Mouse (Mus musculus) mesoderm, embryonic 11.5 days (tissue): ENCODE results near the gene Vstm5.
"Not testable (repeated sequence)": the region's sequence is repeated elsewhere in the genome, so short reads cannot be mapped to it uniquely, and the experiment has no call there.

Experiments used
- DNase-seq: peaks from one replicate; pipeline ENCODE4 v3.0.0-alpha.2; 2012; ENCODE audit warnings: low read depth, low spot score

Vstm5 gene

DNA sequence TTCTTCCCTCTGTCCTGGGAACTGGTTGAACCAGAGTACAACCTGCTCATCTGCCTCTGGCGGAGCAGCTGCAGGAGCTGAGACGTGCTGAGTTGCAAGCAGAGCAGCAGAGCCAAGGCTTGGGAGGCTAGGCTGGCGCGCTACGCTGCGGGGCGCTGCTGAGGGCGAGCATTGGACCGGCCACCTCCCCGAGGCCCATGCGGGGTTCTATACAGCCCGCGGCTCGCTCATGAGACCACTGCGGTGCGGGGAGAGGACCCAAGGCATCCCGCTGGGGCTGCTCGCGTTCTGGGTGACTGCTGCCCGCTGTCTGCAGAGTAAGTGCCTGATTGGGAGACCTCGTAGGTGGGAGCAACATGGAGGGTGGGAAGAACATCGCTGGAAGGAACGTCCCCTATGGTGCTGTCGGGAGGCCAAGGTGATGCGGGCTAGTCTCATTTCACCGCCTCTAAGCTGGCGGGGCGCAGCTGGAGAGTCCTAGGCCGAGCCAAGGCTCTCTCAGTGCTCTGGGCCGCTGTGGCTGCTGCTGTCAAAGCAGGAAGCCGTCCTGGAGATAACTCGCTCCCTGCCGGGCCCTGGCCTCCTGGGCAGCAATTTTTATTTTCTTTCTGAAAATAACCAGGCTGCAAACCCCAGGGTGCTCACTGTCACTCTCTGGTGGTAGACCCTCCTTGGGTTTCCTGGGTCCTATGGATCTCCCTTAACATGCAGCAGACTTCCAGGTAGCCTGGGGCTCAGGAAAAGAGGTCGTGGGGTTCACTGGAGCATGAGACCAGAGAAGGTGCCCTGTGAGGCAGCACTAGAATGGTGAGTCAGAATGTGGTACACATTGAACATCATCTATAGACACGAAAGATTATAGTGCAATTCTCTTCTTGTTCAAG is at the start of gene Vstm5:
Vstm5 (plus strand) TSS at position 4 of the 884 bp plus-strand sequence.
- peak; percentile 47 for DNase-seq

DNA sequence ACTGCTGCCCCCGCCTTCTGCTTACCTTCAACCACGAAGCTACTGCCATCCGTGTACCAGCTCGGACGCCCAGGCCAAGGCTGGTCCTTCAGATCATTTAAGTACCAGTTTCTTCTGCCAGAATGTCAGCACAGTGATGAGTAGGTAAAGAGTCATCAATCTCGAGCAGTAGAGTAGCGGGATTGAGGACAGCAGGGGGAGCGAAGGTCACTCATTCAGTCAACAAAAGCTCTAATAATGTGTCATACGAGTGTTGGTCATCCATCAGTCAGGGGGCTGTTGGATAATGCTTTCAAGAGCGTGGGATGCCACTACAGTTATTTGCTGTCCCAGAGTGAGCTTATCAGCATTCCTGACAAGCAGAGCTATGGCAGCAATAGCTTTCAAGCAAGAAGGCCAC is 44.0 kb upstream of the Vstm5 start:
- DNase-seq: not testable (repeated sequence)

DNA sequence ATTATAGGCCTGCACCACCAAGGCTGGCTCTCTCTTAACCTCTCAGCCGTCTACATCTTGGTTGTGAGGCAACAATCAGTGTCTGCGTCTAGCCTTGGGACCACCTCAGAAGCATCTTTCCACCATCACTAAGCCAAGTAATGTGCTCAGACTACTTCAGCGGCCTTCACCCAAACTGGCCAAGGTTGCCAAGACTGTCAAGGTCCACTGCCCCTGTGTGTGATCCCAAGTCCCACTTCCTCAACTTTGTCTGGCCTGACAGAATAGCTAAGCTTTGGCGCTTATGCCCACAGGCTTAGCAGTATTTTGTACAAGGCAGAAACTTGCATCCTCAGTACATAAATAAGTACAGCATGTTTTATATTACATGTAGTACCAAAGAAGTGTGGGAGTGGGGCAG is 32.2 kb upstream of the Vstm5 start:
- DNase-seq: no peak

DNA sequence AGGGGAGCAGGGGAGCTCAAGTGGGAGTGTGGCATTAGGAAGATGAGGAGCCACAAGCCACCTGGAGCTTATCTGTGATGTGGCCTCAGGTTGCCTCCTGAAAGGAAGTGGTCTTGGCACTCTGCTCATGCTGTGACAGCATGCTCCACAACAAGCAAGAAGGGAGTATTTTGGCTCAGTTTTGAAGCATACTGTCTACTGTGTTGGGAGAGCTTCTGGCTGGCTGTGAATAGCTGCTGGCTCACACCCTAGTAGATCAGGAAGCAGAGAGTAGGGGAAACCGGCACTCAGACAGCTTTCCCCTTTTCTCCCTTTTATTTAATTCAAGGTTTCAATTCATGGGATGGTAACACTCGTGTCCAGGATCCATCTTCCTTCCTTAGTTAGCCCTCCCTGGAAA is 29.5 kb upstream of the Vstm5 start:
- no peak for DNase-seq

DNA sequence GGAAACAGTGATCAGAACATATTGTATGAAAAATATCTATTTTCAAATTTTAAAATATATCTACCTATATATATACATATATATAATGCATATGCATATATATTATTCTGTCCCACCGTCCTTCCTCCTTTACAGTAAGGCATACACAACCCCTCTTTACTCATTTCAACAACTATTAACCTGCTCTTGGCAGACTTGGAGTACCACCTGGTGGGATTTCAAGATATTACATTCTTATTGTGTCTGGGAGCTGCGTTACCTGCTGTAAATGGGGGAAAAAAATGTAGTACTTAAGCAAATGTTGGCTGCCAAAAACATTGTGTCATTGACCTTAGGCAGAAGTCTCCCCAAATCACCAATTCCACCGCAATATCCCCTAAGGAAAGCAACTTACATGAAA is 27.0 kb upstream of the Vstm5 start:
- peak; percentile 28 for DNase-seq

DNA sequence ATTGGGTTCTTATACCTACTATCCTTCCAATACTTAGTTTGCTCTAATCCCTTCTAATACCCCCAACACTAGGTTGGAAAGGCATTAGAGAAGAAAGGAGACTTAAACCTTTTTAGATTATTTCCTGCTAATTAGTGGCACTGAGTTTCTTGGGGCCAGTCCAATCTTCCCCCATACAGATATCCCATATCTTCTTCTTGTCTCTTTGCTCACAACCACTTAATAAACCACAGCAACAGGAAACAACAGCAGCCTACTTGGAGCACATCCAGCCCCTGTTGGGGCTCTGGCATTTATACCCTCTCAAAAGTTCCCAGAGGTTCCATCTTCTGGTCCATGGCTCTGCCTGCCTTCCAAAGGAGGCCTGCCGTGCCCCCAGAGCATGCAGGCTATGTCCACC is 25.1 kb upstream of the Vstm5 start:
- no peak for DNase-seq

DNA sequence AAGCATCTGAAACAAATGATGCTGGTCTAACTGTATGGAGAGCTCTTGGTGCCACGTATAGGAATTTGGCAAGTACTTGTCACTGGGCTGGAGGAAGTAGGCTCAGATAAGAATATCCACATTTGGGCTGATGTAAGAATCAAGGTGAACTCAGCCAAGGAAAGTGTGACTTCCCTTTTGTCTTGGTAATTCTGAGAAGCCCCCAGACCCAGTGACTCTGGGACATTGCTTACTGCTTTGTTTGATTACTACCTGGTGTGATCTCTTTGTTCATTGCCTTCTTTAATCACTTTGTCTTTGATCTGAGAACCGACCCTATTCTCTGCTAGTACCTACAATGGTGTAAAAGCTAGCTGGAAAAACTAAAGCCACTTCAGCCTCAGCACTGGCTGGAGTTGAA is 13.9 kb upstream of the Vstm5 start:
- no peak for DNase-seq

DNA sequence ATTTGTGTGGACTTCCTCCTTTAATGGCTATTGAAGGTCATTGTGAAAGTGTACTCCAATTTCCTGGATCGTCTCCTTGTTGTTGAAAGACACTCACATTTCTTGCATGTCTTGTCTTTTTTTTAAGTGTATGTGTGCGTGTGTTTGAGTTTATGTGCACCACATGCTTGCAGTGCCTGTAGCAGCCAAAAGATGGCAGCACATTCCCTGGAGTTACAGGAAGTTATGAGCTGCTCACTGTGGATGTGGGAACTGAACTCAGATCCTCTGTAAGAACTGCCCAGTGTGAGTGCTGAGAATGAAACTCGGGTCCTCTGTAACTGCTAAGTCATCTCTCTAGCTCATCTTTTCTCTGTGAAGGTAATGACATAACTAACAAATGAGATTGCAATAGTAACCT is 6.4 kb upstream of the Vstm5 start:
- no peak for DNase-seq

DNA sequence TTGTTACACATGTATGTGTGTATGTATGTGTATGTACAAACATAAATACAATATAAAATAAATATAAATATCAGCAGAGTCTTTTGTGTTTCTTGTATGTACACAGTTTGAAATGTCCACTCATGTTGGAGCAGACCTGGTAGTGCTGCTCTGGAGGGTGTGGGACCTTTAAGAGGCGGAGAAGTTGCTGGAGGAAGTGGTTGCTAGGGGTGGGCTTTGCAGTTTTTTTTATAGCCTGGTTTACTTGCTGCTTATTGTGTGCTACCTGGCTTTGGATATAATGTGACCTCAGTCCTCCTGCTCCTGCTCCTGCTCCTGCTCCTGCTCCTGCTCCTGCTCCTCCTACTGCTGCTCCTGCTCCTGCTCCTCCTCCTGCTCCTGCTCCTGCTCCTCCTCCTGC is 5.2 kb upstream of the Vstm5 start:
- DNase-seq: no peak

DNA sequence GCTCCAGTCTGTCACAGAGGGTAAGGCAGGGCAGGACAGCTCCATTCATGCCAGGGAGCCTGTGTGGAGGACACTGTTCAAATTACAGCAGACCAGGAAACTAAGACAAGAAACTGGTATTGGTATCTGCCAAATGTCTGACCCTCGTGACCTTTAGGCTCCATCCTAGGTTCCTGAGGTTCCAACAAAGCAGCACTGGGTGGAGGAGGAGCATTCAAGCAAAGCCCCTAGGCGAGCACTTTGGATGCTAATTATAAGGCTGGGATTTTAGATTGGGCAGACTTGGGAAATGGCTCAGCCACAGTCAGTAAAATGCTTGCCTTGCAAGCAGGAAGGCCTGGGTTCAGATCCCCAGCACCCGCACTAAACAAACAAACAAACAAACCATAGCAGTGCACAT is 2.9 kb upstream of the Vstm5 start:
- no peak for DNase-seq

DNA sequence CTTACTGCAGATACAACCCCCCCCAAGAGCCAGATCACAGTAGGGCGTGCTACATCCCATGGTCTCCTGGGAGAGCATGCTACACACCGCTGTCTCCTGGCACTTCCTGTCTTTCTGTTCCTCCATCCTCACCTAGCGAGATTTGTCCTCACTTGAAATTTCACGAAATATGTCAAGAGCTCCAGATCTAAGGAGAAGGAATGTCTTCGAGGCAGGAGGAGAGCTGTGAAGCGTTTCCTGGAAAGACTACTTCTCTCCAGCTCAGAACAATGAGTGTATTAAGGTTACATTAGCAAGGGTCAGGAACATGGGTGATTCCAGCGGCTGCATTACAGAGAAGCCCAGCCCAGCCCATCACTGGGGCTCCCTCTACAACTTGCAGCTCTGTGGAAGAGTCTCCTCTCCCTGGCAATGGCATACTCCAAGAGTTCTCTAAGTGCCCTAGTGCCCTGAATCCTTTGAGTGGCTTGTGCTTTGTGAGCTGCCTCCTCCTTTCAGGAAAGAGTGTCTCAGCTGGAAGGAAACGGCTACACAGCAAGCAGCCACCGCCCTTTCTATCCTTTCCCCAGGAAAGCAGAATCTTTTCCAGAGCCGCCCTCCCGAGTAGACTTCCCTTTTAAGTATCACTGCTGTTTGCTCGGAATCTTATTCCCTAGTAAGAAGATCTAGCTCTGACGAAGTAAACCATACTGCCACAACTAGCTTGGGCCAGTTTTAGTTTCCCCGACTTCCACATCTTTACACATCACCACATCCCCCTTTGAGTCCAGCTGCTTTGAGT is 1.1 kb upstream of the Vstm5 start:
- DNase-seq: no peak

DNA sequence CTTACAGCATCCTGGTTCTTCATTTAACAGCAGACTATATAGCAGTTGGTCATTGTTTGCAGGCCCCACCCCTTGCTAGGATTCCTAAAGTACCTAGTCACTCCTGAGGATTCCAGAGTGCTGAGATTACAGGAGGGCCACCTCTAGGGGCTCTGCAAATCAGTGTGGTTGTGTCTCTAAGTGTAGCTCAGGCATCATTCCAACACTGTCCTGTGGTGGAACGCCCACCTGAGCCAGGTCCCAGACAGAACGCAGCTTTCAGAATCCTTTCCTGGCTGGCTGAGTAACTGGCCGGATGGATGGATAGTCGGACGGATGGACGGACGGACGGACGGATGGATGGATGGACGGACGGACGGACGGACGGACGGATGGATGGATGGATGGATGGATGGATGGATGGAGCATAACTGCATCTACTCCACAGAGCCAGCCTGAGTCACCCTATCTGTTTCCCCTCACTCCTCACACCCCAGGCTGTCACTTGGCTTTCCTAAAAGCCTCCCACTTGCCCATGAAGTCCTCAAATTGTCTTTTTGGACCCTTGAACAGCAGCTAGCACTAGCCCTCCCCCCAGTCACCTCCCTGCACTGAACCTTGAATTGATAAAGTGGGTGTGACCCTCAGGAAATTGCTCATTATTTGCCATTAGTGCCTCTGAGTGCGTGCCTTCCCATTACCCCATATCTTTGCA is 401 bp upstream of the Vstm5 start:
- DNase-seq: no peak

DNA sequence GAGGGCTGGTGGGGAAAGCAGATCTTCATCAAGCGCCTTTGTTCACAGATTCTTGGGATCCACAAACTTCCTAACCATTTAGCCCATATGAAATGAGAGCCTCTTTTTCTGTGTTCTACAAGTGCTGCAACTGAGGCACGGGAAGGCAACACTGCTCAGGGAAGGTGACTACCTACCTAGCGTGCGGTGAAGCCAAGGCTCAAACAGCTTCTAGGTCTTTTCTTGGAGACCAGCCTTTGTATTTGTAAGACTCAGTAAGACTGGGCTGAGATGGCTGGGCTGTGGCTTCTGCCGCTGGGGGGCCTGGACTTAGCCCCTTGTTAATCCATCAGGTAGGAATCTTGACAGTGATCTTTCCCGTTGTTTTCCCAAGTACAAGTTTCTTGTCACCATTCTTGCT is 1.2 kb downstream of the Vstm5 start:
- no peak for DNase-seq

DNA sequence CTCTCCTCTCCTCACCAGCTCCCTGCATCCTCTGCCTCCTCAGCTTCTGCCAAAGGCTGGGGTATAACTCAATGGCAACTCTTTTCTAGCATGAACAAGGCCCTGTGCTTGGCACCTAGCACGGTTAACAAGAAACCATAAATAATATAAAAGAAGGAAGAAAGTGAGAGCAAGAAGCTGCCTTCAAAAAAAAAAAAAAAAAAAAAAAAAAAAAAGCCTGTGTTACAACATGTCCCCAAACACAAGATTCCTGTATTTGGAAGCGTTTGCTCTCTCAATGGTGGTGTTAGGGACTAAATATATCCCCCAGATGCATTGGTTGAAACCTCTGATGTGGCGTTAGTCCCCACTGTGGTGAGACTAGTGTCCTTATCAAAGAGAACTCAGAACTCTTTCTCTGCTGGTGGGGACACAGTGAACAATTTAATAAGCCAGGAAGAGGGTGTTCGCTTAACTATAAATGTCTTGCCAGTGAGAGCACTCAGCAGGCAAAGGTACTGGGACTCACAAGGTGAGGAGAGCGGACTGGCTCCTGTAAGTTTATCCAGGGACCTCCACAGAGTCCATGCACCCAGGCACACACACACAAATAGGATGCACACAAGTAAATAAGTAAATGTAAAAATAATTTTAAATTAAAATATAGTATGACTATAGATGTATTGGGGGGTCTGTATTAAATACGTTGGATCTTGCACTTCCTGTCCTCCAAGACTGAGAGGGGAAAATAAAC is 2.2 kb downstream of the Vstm5 start:
- no peak for DNase-seq

DNA sequence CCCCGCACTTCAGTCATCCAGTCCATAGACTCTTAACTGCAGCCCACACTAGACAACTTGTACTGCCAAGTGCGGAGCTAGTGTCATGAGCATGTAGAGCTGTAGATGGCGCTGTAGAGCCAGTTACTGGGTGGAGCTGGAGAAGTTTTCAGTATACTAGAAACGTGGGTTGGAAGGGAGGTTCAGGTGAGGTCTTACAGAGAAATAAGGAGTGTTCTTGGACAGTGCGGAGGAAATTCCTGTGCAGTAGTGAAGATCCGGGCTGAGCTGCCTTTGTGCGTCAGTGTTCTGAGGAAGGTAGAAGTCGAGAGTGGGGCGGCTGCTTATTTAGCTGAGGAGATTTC is 2.7 kb downstream of the Vstm5 start:
- DNase-seq: peak; percentile 71

DNA sequence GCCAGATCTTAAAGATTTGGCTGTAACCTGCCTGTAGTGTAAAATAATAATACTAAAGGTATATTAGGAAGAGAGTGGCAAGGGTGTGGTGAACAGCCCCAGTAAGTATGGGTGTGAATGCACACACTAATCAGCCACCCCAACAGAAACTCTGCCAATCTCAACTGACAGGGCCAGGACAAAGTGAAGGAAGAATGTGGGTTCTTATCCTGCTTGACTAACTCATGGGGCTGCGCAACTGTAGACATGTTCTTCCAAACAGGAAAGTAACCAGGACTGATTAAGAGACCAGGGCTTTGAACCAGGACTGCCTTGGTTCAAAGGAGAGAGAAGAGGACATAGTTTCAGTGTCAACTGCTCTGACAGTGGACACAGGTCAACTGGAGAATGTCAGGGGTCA is 3.3 kb downstream of the Vstm5 start:
- no peak for DNase-seq

DNA sequence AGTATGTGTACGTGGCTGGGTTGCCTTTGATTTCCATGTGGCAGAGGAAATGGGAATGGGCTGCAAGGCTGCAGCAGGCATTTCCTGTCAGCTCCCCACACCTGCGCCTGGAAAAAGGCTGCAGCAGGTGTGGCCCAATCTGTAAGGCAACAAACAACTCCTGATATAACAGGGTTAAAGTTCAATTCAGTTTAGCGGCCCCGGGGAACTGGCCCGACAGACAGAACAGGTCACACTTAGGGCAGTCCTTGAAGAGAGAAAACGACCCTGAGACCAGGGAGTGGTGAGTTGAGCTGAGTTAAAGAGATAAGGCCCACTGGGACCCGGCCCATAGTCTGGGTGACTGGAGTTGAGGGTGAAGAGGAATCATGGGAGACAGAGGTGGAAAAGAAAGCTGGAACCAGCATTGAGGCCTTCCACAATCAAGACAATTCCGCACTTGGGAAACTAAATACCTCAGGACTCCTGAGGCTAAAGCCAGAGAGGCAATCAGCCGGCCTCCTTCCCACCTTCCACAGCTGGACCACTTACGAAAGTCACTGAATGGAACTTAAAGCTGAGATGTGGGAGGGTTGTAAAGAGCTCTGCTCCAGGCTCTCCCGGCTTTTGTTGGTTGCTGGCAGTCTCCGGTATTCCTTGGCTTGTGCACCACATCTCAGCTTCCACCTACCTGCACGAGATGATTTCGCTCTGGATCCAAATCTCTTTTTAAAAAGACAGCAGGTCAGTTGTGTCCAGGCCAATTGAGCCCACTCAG is 6.7 kb downstream of the Vstm5 start:
- DNase-seq: no peak

DNA sequence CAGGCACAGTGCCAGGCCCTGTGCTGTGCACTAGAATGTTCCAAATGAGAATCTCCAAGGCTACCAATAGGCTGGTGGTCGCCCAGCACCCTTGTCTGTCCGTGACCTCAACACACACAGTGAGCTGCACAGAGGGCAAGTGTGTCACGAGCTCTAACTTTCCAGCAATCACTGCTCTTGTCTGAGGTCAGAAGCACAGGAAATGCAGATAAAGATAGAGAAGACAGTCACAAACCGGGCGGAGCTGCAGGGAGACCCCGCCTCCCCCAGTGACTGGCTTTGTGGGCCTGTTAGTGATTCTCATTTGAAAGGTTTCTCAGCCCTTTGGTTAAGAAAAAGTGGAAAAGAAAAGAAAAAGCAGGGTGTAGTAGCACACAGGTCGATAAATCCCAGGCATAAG is 11.5 kb downstream of the Vstm5 start:
- DNase-seq: no peak

DNA sequence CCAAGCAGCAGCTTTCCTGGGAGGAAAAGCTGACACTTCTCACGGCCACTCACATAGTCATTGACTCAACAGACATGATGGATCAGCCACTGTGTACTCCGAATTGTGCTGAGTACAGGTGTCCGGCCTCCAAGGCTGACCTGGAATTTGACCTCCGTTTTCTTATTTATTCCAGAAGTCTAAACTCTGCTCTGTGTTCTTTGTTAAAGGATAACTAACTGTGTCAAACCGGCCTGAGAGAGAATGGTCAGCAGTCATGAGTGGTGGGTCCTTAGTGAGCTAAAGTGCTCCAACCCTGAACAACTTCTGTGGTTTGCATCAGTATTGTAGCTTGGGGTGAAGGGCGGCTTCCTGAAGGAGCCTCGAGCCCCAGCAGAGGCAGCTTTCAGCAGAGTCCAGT is 13.4 kb downstream of the Vstm5 start:
- no peak for DNase-seq

DNA sequence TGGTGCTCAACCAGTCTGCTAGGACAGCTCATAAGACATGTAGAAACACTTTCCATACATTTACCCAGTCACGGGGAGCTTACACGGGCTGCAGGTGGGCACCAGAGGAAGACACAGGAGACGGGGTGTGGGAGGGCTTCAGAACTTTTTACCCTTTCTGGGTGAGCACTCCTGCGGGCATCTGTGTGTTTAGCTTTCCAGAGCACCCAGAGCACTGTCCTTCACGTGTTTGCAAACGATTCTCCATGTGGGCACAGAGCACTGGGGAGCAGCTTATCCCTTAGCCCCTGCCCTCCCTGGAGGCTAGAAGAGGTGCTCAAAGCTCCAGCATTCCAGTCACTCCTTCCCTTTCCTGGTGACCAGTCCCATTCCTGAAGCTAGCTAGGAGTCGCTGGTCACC is 15.7 kb downstream of the Vstm5 start:
- no peak for DNase-seq

DNA sequence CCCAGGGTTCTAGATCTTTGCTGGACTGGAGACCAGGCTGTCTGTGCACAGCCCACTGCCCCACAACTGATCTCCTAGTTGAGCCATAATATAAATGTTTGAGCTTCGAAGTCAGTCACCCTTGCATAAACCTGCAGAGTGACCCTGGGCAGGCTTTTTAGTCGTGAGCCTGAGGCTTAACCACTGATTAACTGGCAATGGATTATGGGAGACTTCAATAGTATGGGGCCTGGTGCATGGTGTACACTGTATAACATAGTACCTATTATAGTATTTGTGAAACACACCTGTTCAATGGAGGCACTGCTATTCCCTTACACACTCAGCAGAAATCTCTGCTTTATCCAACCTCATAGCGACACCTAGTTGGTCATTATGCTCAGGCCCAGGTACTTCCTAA is 17.4 kb downstream of the Vstm5 start:
- DNase-seq: no peak
